Mouse (Mus musculus): ENCODE measurements at regions not wholly inside any gene's neighbourhood (a gene's known extent, or its start where the extent isn't known, plus 50 kb on each side); places are given as distances from the start of the nearest gene placed in this dataset.

- no peak for DNase-seq (ENCODE audit: low spot score in 2 of 2)
These were observed 86.2 kb upstream of the Slc25a26 start for GRCm38 (mm10) chr6:94413987-94414360.

- DNase-seq (ENCODE audit: low spot score in 2 of 2) = no peak
These were observed 86.7 kb upstream of the Slc25a26 start for GRCm38 (mm10) chr6:94413297-94413986.

DNA sequence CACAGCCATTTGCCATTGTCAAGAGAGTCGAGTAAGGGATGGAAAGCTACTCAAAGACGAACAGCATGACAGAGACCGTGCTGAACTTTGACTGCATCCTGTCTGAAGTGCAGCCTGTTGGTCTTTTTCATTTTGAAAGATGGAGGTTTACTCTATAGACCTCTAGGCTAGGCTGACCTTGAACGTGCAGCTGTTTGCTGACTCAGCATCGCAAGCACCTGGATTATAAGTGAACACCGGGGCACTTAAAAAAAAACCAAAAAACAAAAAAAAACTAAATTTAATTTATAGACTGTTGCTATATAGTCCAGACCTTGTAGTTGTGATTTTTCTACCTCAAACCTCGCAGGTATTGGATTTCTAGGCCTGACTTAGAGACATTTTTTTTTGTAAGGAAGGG is 87.8 kb upstream of the Slc25a26 start:
- no peak for DNase-seq (ENCODE audit: low spot score in 2 of 2)

DNA sequence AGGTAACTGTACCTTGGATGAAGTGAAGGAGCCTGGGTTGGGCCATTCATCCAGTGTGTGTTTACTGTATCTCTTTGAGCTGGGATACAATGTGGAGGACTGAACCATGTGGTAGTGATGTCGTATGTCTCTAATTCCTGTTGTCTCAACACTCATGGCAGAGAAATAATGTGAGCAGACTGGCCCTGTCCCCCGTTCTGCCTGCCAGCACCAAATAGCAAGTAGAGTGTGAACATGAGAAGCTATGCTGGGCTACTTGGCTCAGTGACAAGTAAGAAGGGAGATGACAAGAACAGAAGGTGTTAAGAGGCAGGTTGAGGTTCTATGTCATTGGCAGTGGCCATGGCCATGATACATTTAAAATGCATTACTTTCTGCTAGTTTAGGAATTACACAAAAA is 89.7 kb upstream of the Slc25a26 start:
- DNase-seq (ENCODE audit: low spot score in 2 of 2) = no peak

- DNase-seq (ENCODE audit: low spot score in 2 of 2) = no peak
These were observed 91.1 kb upstream of the Slc25a26 start for GRCm38 (mm10) chr6:94408996-94409395.

- DNase-seq (ENCODE audit: low spot score in 2 of 2) = no peak
These were observed 92.4 kb upstream of the Slc25a26 start for GRCm38 (mm10) chr6:94407751-94408150.

DNA sequence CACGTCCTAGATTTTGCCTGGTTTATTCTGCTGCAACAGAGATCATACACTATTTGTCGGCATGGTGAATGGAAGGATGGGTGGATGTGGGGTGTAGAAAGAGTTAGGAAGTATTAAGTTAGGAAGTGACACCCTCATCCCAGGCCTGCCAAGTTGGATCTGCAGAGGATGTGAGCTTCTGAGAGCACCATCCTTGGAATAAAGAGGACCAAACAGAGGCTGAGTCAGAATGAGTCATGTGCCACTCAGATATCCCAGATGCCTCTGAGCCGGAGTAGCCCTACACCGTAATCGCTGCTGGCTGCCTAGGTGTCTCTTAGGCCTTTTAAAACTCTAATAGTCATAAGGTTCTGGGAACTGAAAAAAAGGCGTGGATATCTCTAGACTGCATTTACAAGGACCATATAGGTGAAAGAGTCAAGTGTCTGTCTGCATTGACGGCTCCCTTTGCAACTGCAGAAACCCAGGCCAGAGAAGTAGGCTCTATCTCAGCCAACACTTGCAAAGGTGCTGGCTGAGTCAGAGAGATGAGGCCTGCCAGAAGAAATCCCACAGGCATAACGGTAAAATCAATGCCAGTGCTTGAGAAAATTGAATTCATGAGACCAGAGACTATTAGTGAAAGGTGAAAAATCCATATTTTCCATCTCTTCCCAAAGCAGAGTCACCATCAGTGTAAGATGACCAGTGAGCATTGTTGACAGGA is 94.6 kb upstream of the Slc25a26 start:
- peak in 1 of 2 experiments; percentile 14 for DNase-seq (ENCODE audit: low spot score in 2 of 2)

DNA sequence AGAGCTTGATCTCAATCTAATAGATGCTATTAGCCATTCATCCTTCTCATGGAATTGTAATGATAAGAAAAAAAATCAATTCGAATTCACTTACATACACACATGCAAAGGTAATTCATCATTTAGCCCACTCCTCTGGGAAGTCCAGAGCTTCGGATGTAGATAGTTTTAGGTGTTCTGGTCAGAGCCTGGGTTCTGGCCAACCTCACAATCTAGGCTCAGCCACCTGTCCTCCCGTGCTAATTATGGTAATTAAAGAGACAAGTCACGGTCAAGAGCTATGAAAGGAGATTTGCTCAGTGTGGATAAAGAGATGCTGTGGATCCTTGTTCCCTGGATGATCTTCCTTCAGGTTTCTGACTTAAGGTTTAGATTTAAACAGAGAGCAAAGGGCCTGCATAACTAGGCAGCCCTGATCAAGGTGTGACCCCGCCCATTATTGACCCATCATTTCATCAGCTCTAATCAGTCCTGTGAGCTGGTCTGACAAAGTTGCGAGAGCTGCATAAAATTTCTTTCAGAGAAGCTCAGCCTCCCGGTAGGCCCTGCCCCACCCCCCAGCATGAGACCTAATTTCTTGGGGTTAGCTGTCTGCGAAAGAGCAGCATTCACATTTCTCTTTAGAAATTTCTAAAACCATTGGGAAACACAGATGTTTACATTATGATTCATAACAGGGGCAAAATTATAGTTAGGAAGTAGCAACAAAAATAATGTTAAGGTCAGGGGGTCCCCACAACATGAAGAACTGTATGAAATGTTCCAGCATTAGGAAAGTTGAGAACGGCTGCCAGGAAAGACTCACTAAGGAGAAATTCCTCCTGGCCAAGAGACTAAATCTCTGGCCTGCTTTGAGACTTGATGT is 98.3 kb upstream of the Slc25a26 start:
- no peak for DNase-seq (ENCODE audit: low spot score in 2 of 2)

GRCm38 (mm10) chr6:94401061-94401591 is 99.0 kb upstream of the Slc25a26 start:
- peak in 1 of 2 experiments; percentile 24 for DNase-seq (ENCODE audit: low spot score in 2 of 2)

DNA sequence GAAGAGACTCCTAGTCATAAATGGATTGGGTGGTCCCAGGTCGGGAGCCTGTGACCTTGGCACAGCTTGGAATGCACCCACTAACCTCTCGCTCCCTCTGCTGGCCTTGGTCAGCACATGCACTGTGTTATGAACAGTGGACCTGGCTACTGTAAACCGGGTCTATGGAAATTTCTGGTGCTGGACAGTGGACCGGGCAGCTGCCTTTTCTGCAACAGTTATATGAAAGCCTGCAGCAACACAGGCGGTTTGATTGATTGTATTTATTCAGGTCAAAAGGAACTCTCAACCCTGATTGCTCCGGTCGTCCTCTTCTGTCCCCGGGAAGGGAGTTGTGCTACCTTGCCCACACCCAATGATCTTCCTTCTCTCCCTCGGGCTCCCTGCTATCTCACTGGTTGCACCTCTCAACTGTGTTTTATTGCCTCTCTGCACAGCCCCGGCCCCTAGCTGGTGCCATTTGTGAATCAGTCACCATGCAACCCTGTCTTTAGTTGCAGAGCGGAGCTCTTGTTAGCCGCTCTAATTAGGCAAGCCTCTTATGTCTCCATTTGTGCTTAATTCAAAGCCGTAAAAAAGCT is 99.6 kb upstream of the Slc25a26 start:
- DNase-seq (ENCODE audit: low spot score in 2 of 2) = peak; percentile 16 to 45

DNA sequence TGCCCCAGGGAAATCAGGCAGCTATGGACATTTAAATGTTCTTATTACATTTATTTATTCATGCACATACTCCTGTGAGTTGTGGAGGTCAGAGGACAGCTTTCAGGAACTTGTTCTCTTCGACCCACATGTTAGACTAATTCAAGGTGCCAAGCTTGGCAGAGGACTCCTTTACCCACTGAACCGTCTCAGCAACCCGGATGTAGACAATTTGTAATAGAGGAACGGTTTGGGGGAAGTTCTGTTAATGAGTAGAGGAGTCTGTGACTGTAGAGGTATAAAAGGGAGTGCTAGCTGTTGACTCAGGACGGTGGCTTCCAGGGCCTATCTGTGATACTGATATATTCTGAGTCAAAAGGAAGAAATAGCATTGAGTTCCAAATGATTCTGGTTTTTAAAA is 107.4 kb upstream of the Magi1 start:
- DNase-seq (ENCODE audit: low spot score in 2 of 2) = no peak

GRCm38 (mm10) chr6:94390403-94390802 is 106.7 kb upstream of the Magi1 start:
- DNase-seq (ENCODE audit: low spot score in 2 of 2) = no peak

DNA sequence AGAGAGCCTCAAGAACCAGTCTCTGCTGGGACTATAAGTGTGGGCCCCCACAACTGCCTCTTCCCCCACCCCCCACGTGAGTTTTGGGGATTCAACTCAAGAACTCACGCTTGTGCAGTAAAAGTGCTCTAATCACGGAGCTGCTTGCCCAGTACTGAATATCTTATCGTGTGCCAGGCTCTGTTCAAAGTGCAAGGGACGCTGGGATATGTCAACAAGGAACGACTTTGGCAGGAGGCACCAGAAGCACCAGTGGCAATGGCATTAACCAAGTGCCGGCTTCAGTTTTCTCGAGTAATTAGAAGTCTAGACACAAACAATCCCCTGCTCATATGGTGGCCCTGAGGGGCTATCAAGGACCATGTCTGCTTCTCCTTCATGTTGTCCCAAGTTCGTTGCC is 106.0 kb upstream of the Magi1 start:
- no peak for DNase-seq (ENCODE audit: low spot score in 2 of 2)

GRCm38 (mm10) chr6:94387648-94388047 is 103.9 kb upstream of the Magi1 start:
- no peak for DNase-seq (ENCODE audit: low spot score in 2 of 2)

- no peak for DNase-seq (ENCODE audit: low spot score in 2 of 2)
These were observed 101.8 kb upstream of the Magi1 start for GRCm38 (mm10) chr6:94385531-94385930.

- no peak for DNase-seq (ENCODE audit: low spot score in 2 of 2)
These were observed 86.3 kb upstream of the Magi1 start for GRCm38 (mm10) chr6:94369991-94370390.

GRCm38 (mm10) chr6:94363951-94364350 is 80.2 kb upstream of the Magi1 start:
- DNase-seq (ENCODE audit: low spot score in 2 of 2) = no peak

- no peak for DNase-seq (ENCODE audit: low spot score in 2 of 2)
These were observed 78.9 kb upstream of the Magi1 start for GRCm38 (mm10) chr6:94362626-94363025.

- no peak for DNase-seq (ENCODE audit: low spot score in 2 of 2)
These were observed 73.9 kb upstream of the Magi1 start for GRCm38 (mm10) chr6:94357568-94357967.

DNA sequence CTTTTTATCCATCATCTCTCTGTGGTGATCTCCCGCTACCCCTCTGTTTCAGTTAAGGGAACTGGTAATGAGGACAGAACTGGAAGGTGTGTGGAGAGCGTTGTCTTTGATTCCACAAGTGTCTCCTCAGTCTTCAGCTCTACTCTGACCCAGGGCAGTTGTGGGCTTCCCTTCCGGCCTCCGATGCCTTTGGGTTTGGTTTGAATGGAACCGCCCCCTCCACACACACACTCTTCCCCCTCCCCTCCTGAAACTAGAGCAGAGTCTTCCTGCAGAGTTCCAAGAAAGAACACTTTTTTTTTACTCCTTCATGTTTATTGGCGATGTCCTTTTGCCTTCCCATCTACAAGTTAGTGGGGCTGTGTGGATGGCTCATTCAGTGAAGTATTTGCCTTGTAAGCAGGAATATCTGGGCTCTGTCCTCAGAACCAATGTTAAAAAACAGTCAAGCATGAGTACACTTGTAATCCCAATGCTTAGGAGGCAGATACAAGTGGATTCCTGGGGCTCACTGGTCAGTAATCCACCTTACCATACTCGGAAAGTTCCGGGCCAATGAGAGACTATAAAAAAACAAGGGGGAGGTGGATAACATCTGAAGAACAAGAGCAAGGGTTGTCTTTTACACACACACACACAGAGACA is 70.9 kb upstream of the Magi1 start:
- DNase-seq (ENCODE audit: low spot score in 2 of 2) = no peak

GRCm38 (mm10) chr6:94344296-94344695 is 60.6 kb upstream of the Magi1 start:
- no peak for DNase-seq (ENCODE audit: low spot score in 2 of 2)

All from adrenal gland, adult 18-20 months (tissue).